Comparison of ENCODE assay signal across 11 mouse cellular contexts in the genomic region with DNA sequence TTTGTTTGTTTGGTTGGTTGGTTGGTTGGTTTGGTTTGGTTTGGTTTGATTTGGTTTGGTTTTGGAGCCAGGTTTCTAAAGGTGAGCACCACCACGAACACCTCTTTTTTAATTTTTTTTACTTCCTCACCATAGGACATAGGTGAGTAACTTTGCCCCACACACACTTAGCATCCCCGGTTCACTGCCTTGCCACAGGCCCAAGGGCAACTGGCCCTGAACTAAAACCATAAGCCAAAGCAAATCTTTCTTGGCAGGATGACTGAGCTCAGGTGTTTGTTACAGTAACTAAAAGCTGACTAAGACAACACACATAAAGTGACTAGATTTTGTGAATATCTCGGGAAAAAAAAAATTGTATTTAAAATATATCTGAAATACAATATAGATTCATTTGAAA.
"Had no signal": no experiment of that assay in that cellular context is flagged by ENCODE, and none has a peak within 500 bp of the region (broad histone marks: within the 10 kb centered on the region; RNA-seq: fewer than 3 reads in every experiment).

No protein-coding gene starts in this region.

- ATAC-seq: intestine, embryonic 16.5 days; midbrain, embryonic 16.5 days had no signal

- H3K27me3 ChIP-seq: limb, embryonic 13.5 days had no signal

- H3K4me3 ChIP-seq: limb, embryonic 13.5 days; midbrain, embryonic 12.5 days; neural tube, embryonic 13.5 days had no signal

- H3K4me2 ChIP-seq: limb, embryonic 13.5 days; midbrain, embryonic 12.5 days; neural tube, embryonic 13.5 days had no signal

- H3K27ac ChIP-seq: liver, embryonic 14.5 days; midbrain, embryonic 12.5 days; neural tube, embryonic 13.5 days had no signal

- H3K9ac ChIP-seq: limb, embryonic 13.5 days; liver, embryonic 14.5 days; midbrain, embryonic 12.5 days; neural tube, embryonic 13.5 days had no signal

- DNase-seq: left cerebral cortex, postnatal 4 days; lung, adult 18-20 months; right cerebral cortex, postnatal 14 days; thymus, adult 2 months; thymus, postnatal 25 days had no signal

- H3K36me3 ChIP-seq: limb, embryonic 13.5 days; midbrain, embryonic 12.5 days; neural tube, embryonic 13.5 days had no signal

- H3K9me3 ChIP-seq: limb, embryonic 13.5 days; midbrain, embryonic 12.5 days; neural tube, embryonic 13.5 days had no signal
